Mouse (Mus musculus): ENCODE measurements around the gene Nudt7.

- no peak for TF ChIP-seq POLR2A (IDR thresholded peaks at IDR 0.05; ENCODE audit: control insufficient read depth, low read depth, low read length)
- TF ChIP-seq CTCF (IDR thresholded peaks at IDR 0.05; ENCODE audit: control insufficient read depth, insufficient read depth, insufficient replicate concordance, low read depth, low read length), result no peak
Observed at GRCm38 (mm10) chr8:114158586-114158985, 25.2 kb downstream of the Nudt7 start.
